Mouse (Mus musculus) thymus, postnatal 10 days (tissue): ENCODE data around the gene Appl2.

Experiments used
- DNase-seq, 2 experiments: peaks; one replicate each; pipeline ENCODE4 v3.0.0; 2021; ENCODE audit warnings: low spot score in 2 of 2

Gene Appl2

DNA sequence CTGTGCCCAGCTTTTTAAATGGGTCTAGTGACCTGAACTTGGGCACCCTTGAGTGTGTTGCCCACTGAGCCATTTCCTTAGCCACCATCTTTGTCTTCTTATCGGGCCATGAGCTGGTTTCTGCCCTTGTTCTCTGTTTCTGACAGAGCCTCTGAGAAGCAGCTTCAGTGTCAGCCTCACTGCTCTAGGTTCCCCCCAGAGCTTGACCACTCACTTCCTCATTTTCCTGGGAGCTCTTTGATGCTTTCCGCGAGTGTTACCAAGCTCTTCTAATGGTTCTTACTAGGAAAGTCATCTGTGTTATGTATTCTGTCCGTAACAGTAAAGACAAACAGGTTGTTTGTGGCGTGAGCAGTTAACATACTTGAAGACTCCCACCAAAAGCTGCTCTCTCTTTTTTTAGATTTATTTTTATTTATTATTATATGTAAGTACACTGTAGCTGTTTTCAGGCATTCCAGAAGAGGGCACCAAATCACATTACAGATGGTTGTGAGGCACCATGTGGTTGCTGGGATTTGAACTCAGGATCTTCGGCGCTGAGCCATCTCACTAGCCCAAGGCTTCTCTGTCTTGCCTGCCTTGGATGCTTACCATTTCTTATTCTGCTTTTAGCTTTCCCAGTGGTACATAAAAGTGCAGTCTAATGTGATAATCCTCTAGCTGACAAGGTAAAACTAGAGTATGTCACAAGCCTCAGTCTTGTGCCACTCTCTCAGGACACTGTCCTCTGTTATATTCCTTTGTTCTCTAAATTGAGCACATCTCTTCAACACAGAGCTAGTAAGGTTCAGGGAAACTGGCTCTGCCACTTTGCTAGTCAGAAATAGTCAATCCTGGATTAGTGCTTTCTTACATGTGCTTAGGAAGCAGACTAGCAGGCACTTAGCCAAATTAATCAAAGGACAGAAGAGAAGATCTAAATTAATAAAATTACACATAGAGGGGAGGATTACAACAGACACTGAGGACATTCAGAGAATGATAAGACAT is 82.8 kb downstream of the Appl2 start:
- no peak for DNase-seq

DNA sequence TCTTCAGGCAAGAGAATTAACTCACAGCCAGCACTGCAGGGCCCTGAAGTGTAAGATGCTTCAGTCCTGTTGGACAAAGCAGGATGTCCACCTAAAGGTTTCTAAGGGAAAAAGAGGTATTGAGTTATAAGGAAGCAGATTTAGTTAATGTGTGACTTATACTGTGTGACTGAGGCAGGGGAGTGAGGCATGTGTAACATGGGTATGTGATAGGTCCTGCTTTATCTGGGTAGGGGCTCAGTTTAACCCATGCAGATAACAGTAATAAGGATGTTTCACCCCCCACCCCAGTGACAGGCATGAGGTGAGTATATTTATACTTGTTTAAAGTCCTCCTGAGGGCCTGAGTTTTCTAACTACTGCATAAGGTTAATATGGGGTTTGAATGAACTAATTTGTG is 85.5 kb downstream of the Appl2 start:
- no peak for DNase-seq
